Mouse (Mus musculus): ENCODE data around the gene Cpa2.

Gene Cpa2

GRCm38 (mm10) chr6:30541009-30541799 is at the start of gene Cpa2:
Gene Cpa2 (plus strand): TSS chr6:30541582.
- DNase-seq (ENCODE audit: low spot score) = no peak

DNA sequence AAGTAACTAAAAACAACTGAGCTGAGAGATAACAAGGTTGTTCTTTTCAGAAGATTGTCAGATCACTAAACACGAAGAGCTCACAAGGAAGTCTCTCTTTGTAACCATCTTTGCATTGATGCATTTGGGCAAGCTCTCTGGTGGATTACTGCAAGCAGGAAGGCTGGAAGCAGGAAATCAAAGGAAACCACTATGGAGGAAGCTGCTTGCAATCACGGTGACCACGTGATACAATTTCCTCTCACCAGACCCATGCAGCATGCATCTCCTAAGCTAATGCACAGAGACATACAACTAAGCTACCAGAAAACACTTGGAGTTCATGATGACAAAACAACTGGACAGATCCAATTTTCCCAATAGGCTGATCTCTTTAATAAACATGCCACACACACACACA is 42.3 kb upstream of the Cpa2 start:
- no peak for DNase-seq (ENCODE audit: low spot score)

GRCm38 (mm10) chr6:30508824-30509223 is 32.6 kb upstream of the Cpa2 start:
- DNase-seq (ENCODE audit: low spot score) = no peak

- DNase-seq (ENCODE audit: low spot score) = peak; percentile 98
Measured at GRCm38 (mm10) chr6:30509265-30510239, 31.8 kb upstream of the Cpa2 start, which contains the start of the genes Tmem209 and Ssmem1. Gene Tmem209 (minus strand): TSS chr6:30509783. Gene Ssmem1 (plus strand): TSS chr6:30509849.

DNA sequence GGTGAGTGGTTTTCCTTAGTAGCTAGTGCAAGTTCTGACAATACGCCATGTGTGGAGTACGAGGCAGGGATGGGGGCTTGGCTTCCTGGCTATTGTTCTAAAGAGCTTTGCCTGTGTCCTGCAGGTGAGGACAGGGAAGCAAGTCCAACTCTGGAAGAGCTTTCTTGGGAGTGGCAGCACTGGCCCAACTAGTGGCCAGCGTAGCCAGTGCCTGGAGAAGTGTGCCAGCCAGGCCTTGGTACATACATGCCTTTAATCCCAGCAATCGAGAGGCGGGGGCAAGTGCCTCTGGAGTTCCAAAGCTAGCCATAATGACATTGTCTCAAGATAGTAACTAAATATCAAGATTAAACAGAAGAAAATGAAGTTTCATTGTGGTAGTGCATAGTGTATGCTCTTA is 31.1 kb upstream of the Cpa2 start:
- no peak for DNase-seq (ENCODE audit: low spot score)

DNA sequence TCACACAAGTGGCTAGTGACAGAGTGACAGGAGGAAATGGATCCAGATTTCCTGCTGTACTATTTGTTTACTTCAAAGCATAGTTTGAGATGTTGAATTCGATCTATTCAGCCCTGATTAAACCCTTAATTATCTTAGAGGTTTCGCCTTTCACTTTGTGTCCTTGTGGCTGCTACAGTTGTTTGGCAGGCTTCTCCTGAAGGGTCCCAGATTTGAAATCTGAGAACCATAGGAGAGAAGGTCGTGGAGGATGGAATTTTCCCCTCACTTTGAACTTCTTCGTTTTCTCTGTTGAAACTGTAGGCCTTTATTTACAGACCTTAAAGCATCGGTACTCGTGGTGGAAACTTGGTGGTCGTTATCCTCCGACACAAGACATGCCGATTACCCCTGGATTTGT is 27.1 kb upstream of the Cpa2 start:
- DNase-seq (ENCODE audit: low spot score) = no peak

DNA sequence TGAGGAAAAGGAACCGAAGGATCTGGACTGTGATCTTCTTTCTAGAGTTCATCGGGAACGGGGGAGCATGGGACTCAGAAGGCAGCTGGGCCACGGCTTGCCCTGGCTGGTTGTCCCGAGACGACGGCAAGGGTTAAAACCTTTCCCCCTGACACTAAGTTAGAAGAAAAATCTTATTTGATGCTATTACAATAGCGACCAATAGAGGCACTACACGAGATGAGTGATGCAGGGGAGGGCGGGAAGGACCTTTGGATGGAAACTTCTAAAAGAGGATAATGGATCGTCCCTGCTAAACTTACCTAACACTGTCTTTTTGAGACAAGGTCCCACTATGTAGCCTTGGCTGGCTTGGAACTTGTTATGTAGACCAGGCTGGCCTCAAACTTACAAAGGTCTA is 21.0 kb upstream of the Cpa2 start:
- no peak for DNase-seq (ENCODE audit: low spot score)

DNA sequence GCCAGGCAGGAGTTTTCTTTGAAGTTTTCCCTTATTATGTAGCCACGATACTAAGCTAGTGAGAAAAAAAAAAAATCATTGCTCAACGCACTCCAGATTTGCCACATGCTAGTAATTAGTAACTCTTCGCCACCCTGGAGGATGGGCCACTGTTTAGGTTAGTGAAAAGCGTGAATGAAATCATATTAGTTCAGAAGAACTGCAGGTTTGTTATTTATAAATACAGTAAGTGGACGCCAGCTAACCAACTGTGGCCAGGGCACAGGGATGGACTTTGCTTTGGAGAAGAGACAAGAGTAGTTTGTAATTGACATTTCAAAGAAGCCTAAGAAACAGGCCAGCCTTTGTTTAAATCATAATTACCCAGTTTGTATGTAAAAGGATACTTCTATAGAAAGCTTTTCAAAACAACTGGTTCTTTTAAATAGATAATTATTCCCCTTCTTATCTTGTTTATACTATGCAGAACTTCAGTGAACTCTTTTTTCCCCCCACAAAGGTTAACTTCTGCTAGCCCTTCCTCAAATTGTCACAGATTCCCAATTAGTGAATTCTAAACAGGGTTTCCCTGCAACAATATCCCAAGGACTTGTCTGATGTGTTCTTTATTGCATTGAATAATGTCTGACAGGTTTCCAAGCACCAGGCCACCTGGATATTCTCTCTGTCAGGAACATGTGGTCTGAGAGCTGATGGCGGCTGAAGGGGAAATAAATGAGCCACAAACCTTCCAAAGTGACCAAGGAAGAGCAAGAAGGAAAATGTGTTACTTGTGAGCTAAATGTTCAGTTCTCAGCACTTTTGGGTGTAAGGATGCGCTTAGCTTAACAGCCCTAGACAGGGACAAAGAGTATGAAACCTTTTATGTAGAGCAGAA is 15.7 kb upstream of the Cpa2 start:
- no peak for DNase-seq (ENCODE audit: low spot score)

DNA sequence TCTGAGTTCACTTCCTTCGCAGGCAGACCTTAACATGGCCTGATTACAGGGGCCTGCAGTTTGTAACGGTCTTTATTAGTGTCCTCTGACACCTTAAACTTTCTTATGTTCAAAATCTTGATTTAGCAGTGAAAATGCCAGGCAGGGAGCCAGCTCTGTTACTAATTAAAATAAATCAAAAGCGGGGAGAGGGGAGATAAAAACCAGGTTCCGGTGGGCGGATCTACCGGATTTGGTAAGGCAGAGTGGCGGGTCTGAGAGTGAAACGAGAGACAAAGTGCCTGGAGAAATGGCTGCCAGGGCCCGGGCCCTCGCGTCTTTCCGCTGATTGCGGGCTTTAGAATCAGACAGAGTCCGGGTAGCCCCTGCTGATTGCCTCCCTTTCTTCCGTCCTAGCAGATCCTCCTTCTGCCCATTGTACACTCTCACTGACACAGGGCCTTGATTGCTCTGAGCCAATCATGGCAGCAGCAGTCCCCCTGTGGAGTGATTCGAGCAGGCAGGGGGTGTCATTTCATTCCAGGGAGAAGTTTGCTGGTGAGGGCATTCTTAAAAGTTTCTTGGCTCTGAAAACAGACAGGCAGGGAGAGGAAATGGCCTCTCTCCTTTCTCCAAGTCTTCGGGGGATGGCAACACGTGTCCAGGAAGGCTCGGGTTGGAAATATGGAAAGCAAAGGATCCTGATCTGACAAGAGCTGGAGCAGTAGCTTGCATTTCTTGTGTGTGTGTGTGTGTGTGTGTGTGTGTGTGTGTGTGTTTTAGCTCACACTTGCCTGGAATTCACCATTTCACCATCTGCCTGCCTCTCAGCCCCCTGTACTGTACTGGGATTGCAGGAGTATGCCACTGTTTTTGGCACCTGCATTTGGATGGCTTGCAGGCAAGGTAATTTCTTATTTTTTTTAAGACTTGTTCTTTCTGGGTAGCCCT is 14.5 kb upstream of the Cpa2 start:
- no peak for DNase-seq (ENCODE audit: low spot score)

DNA sequence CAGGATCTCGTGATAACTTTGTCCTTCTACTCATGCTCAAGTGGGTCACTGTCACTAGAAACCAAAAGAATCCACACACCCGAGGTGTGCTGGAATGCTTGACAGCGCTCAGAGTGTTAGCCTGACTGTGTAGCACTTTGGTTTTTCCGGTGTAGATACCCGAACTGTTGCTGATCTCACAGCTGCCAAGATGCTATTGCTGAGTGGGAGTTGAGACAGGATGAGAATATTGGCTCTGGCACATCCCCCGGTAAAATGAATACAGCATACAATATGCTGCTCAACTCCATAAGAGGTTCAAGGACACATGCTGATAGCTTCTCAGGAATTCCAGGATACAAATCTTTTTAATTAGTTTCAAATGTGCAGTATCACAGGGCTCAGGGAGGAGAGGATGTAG is 12.6 kb upstream of the Cpa2 start:
- no peak for DNase-seq (ENCODE audit: low spot score)

DNA sequence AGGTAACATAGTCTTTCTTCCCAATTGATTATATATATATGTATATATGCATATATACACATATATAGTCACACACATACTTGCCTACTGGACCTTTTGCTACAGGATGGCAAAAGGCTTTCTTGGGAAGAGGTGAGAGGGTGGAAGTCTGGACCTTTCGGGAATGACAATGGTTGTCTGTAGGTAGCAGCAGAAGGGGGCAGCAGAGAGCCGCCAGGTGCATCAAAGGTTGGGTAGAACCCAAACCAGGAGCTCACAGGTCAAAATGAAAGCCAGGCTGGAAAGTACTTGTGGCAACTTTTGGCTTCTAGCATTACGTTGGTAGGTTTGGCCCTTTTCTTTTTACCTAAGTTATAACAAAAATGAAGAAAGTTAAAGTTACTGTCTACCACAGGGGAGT is 6.0 kb upstream of the Cpa2 start:
- DNase-seq (ENCODE audit: low spot score) = no peak

- DNase-seq (ENCODE audit: low spot score) = no peak
Measured at GRCm38 (mm10) chr6:30538240-30538639, 3.1 kb upstream of the Cpa2 start.

- no peak for DNase-seq (ENCODE audit: low spot score)
Measured at GRCm38 (mm10) chr6:30538800-30539199, 2.6 kb upstream of the Cpa2 start.

DNA sequence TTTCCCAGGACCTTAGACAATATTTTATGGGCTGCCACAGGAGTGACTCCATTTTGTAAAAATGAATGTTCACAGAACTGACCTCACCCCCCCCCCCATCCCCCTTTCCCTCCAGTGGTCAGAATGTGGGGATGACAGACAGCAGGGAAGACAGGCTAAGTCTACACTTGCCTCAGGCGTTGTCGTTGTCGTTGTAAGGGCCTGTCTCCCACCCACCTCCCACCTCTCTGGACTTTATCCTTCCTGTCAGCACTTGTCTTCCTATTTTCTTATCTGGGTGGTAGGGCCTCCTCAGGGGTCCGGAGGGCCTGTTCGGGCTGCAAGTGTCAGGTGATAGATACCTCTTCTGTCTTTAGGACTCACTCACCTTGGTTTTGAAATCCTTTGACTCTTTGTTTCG is 895 bp downstream of the Cpa2 start:
- no peak for DNase-seq (ENCODE audit: low spot score)

DNA sequence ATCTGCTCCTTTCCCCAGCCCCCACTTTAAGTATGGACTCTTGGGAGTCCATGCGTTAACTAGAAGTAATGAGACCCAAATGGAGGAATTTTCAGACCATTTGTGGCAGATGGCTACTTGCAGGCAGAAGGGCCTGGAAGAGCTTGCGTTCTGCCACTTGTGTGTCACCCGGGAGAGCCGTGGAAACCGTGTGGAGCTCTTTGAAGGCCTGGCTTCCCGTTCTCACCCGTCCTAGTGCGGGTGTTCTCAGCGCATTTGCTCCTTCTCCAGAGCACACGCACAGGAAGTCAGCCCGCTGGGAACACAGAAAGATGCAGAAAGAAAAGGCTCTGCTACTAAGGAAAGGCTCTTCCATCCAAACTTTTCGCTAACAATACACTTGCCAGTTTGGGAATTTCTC is 1.7 kb downstream of the Cpa2 start:
- DNase-seq (ENCODE audit: low spot score) = no peak

DNA sequence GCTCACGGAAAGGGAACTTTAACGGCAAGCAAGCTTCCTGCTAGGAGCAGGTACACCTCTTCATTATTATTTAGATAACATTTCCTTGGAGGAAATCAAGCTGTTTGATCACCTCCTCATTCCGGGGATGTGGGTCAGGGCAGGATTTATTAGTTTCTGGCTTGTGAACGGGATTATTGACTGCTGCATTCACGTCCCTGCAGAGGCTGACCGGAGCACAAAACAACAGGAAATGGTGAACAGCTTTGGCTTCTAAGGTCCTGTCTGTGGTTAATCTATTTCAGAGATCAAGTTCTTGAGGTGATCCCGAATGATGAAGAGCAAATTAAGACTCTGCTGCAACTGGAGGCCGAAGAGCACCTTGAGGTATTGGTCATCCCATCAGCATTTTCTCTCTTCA is 2.5 kb downstream of the Cpa2 start:
- no peak for DNase-seq (ENCODE audit: low spot score)

- DNase-seq (ENCODE audit: low spot score) = no peak
Measured at GRCm38 (mm10) chr6:30545689-30546088, 4.3 kb downstream of the Cpa2 start.

DNA sequence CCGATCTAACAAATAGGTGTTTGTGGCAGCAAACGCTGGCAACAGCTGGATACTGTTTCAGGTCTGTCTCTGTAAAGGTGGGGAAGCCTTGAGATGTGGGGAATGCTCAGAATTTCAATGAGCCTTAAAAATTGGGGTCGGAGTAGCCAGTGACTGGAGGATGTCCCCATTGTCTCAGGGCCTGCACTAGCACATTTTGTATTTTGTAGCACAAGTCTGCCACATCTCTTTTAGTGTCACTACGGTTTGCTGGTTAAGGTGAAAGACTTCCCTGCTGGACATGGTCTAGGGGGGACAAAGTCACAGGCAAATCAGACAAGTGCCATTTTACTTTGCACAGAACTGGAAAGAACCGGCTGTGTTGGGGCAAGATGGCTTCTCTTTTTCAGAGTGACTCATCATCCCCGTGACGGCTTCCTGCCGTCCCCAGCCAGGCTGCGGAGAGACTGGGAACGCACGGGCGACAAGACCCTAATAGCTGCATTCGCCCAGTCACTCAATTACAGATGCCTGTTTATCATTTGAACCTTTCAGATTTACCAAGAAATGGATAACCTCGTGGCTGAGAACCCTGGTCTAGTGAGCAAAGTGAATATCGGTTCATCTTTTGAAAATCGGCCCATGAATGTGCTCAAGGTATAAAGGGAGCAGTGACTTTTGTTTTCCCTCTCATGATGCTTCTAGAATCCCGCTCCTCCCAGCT is 5.3 kb downstream of the Cpa2 start:
- DNase-seq (ENCODE audit: low spot score) = no peak

DNA sequence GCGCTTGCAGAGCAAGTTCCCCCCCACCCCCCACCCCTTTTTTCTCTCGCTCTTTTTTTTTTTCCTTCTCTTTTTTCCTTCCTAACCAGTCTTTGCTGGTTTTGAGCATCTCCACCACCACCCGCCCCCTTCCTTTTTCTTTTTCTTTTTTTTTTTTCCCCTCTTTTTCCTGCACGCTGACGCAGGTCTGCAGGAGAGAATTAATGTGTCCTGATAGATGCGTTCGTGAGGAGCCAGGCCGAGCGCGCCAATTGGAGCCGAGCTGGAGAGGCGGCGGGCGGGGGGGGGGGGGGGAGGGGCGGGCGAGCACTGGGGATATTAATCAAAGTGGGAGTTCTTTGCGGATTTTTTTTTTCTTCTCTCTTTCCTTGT is 5.9 kb downstream of the Cpa2 start:
- DNase-seq (ENCODE audit: low spot score) = no peak

DNA sequence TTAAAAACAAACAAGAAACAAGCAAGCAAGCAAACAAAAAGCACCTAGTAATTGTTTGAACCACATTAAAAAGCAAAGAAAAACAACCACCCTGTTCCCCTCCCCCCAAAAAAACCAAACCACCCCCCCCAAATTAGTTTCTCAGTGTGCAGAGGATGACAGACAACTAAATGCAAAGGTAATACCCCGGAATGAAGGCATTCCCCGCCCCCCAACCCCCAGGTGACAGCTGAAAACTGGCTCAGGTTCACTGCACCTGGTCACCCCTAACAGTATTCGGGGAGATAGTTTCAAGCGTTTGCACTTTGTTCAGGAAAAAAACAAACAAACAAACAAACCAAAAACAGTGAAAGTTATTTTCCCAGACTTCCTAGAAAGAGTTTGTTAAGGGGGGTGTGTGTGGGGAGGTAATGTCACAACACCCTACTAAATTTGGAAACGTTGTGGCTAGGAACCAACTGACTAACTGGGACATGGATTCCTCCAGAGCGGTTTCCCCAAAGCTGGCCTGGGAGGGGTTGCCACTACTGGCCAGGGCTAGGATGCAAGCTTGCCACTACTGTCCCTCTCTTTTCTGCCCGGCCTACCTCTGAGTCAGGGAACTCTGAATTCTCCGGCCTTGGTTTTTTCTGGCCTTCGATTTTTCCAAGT is 6.4 kb downstream of the Cpa2 start:
- no peak for DNase-seq (ENCODE audit: low spot score)
